Mouse (Mus musculus) myocyte (in vitro differentiated cells): ENCODE measurements around the gene Ap5b1. TPM values are rescaled to one million over a fixed set of nuclear protein-coding genes. Genes with fewer than 3 reads are reported as not detected.

Source experiments
- H3K27me3 ChIP-seq: one replicate; pipeline ENCODE4 v1.6.1; 2011; ENCODE audit not compliant: control insufficient read depth, insufficient read depth, insufficient read length
- H3K36me3 ChIP-seq: one replicate; pipeline ENCODE4 v1.6.1; 2011; ENCODE audit not compliant: control insufficient read depth, insufficient read depth
- H3K4me2 ChIP-seq: one replicate; pipeline ENCODE4 v1.6.1; 2011; ENCODE audit warnings: low read depth, control low read depth
- H3K4me3 ChIP-seq: one replicate; pipeline ENCODE4 v1.5.1; 2011; ENCODE audit warnings: mild to moderate bottlenecking, control low read depth, moderate library complexity
- H3K79me2 ChIP-seq: one replicate; pipeline ENCODE4 v1.6.1; 2011; ENCODE audit not compliant: control insufficient read depth, insufficient read depth
- H3ac ChIP-seq: one replicate; pipeline ENCODE4 v1.6.1; 2011; ENCODE audit not compliant: control insufficient read depth, insufficient read length
- CEBPB ChIP-seq: IDR thresholded peaks from 2 replicates; pipeline ENCODE4 v1.6.1; 2011; ENCODE audit warnings: mild to moderate bottlenecking, moderate library complexity; ENCODE audit not compliant: poor library complexity, insufficient read depth, severe bottlenecking
- E2F4 ChIP-seq: IDR thresholded peaks from one replicate; pipeline ENCODE4 v1.6.1; 2011; ENCODE audit warnings: mild to moderate bottlenecking, control low read depth, moderate library complexity; ENCODE audit not compliant: insufficient read depth
- MAX ChIP-seq: IDR thresholded peaks from one replicate; pipeline ENCODE4 v1.6.1; 2011; ENCODE audit warnings: low read depth, mild to moderate bottlenecking, control low read depth
- MYOD1 ChIP-seq, 3 experiments: IDR thresholded peaks; one replicate each; pipeline ENCODE4 v1.6.1; 2011; ENCODE audit warnings: control low read depth in 2 of 3, low read depth in 2 of 3, mild to moderate bottlenecking in 2 of 3, moderate library complexity in 1 of 3; ENCODE audit not compliant: insufficient read length in 2 of 3, control insufficient read depth in 1 of 3
- MYOG ChIP-seq, 3 experiments: IDR thresholded peaks; one replicate each; pipeline ENCODE4 v1.6.1; 2011; ENCODE audit warnings: control low read depth in 2 of 3, low read depth in 2 of 3, mild to moderate bottlenecking in 2 of 3; ENCODE audit not compliant: insufficient read length in 2 of 3, control insufficient read depth in 1 of 3, insufficient read depth in 1 of 3
- POLR2A ChIP-seq: IDR thresholded peaks from one replicate; pipeline ENCODE4 v1.6.1; 2011; ENCODE audit warnings: low read depth, mild to moderate bottlenecking, control low read depth, moderate library complexity; ENCODE audit not compliant: insufficient read length
- POLR2AphosphoS2 ChIP-seq: IDR thresholded peaks from one replicate; pipeline ENCODE4 v1.6.1; 2011; ENCODE audit warnings: low read depth, control low read depth; ENCODE audit not compliant: insufficient read length
- REST ChIP-seq: IDR thresholded peaks from one replicate; pipeline ENCODE4 v1.6.1; 2011; ENCODE audit warnings: mild to moderate bottlenecking, control low read depth, moderate library complexity; ENCODE audit not compliant: insufficient read depth, insufficient read length
- SRF ChIP-seq: IDR thresholded peaks from one replicate; pipeline ENCODE4 v1.6.1; 2011; ENCODE audit warnings: low read depth; ENCODE audit not compliant: control insufficient read depth, insufficient read length
- TCF12 ChIP-seq: IDR thresholded peaks from one replicate; pipeline ENCODE4 v1.6.1; 2011; ENCODE audit warnings: mild to moderate bottlenecking, control low read depth; ENCODE audit not compliant: poor library complexity, insufficient read depth, severe bottlenecking
- TCF3 ChIP-seq: IDR thresholded peaks from one replicate; pipeline ENCODE4 v1.6.1; 2011; ENCODE audit warnings: low read depth, control low read depth; ENCODE audit not compliant: insufficient read length
- USF1 ChIP-seq: IDR thresholded peaks from one replicate; pipeline ENCODE4 v1.6.1; 2011; ENCODE audit warnings: low read depth, mild to moderate bottlenecking, control low read depth, moderate library complexity
- polyA plus RNA-seq: library from polyadenylated mRNA; unstranded; fragments of >200 nt; fragmentation: generic; extraction: Trizol; gene quantifications from one replicate; pipeline ENCODE4 v1.2.1, GENCODE M21; 2012; ENCODE audit warnings: missing spikeins

The Ap5b1 gene
- polyA plus RNA-seq: 3.2 TPM

- peak within 1 kb of the TSS; percentile 26 for H3ac ChIP-seq
- H3K4me3 ChIP-seq: peak within 1 kb of the TSS; percentile 38
- TF ChIP-seq MAX (no peak), POLR2A (peak; percentile 89), SRF (peak; percentile 35), USF1 (no peak), POLR2AphosphoS2 (peak; percentile 69), TCF12 (no peak), TCF3 (no peak), REST (no peak), MYOD1 (IDR thresholded peaks at IDR 0.05; ENCODE audit: control insufficient read depth in 1 of 3, insufficient read length in 2 of 3, low read depth in 2 of 3) (peak in 1 of 3 experiments; percentile 59), CEBPB (no peak), E2F4 (no peak), MYOG (IDR thresholded peaks at IDR 0.05; ENCODE audit: control insufficient read depth in 1 of 3, insufficient read depth in 1 of 3, insufficient read length in 2 of 3, low read depth in 2 of 3) (peak in 2 of 3 experiments; percentile 24 to 72)
- no peaks in the 10 kb centered on the region for H3K79me2 ChIP-seq
- peak within 1 kb of the TSS; percentile 99 for H3K4me2 ChIP-seq
- no peaks in the 10 kb centered on the region for H3K36me3 ChIP-seq
- no peaks in the 10 kb centered on the region for H3K27me3 ChIP-seq
Measured at GRCm38 (mm10) chr19:5567534-5568469, at the start of gene Ap5b1. Ap5b1 (plus strand) TSS chr19:5568025.

- TF ChIP-seq TCF3 (no peak), POLR2A (no peak), USF1 (no peak), MAX (no peak), MYOG (IDR thresholded peaks at IDR 0.05; ENCODE audit: control insufficient read depth in 1 of 3, insufficient read depth in 1 of 3, insufficient read length in 2 of 3, low read depth in 2 of 3) (no peak), TCF12 (no peak), MYOD1 (IDR thresholded peaks at IDR 0.05; ENCODE audit: control insufficient read depth in 1 of 3, insufficient read length in 2 of 3, low read depth in 2 of 3) (no peak), POLR2AphosphoS2 (no peak), REST (no peak), SRF (no peak), CEBPB (no peak), E2F4 (no peak)
Measured at GRCm38 (mm10) chr19:5518721-5519120, 49.1 kb upstream of the Ap5b1 start.

GRCm38 (mm10) chr19:5525204-5525603 is 42.6 kb upstream of the Ap5b1 start:
- Histone ChIP-seq H3K4me3 (no peak overlapping the region), H3ac (no peak overlapping the region), H3K4me2 (no peak overlapping the region)

More at GRCm38 (mm10) chr19:5518721-5519120, 49.1 kb upstream of the Ap5b1 start:
- H3K4me3 ChIP-seq: no peak overlapping the region
- no peak overlapping the region for H3K4me2 ChIP-seq
- H3K27me3 ChIP-seq: no peaks in the 10 kb centered on the region
- H3K79me2 ChIP-seq: no peaks in the 10 kb centered on the region
- no peak overlapping the region for H3ac ChIP-seq
- no peaks in the 10 kb centered on the region for H3K36me3 ChIP-seq

GRCm38 (mm10) chr19:5529325-5530137 is 38.3 kb upstream of the Ap5b1 start:
- no peaks in the 10 kb centered on the region for H3K27me3 ChIP-seq
- H3K36me3 ChIP-seq: no peaks in the 10 kb centered on the region
- no peak overlapping the region for H3ac ChIP-seq
- H3K4me2 ChIP-seq: peak overlapping the region; percentile 85
- peak overlapping the region; percentile 12 for H3K4me3 ChIP-seq
- no peaks in the 10 kb centered on the region for H3K79me2 ChIP-seq
- TF ChIP-seq MYOD1 (IDR thresholded peaks at IDR 0.05; ENCODE audit: control insufficient read depth in 1 of 3, insufficient read length in 2 of 3, low read depth in 2 of 3) (peak in 2 of 3 experiments; percentile 54 to 66), POLR2AphosphoS2 (no peak), MYOG (IDR thresholded peaks at IDR 0.05; ENCODE audit: control insufficient read depth in 1 of 3, insufficient read depth in 1 of 3, insufficient read length in 2 of 3, low read depth in 2 of 3) (peak in 2 of 3 experiments; percentile 32 to 57), REST (no peak), TCF12 (no peak)

More at GRCm38 (mm10) chr19:5525204-5525603, 42.6 kb upstream of the Ap5b1 start:
- TF ChIP-seq TCF3 (no peak), TCF12 (no peak), MAX (no peak), E2F4 (no peak), REST (no peak), MYOG (IDR thresholded peaks at IDR 0.05; ENCODE audit: control insufficient read depth in 1 of 3, insufficient read depth in 1 of 3, insufficient read length in 2 of 3, low read depth in 2 of 3) (peak in 1 of 3 experiments; percentile 44), USF1 (no peak), CEBPB (no peak), MYOD1 (IDR thresholded peaks at IDR 0.05; ENCODE audit: control insufficient read depth in 1 of 3, insufficient read length in 2 of 3, low read depth in 2 of 3) (peak in 1 of 3 experiments; percentile 53), SRF (no peak)
- Histone ChIP-seq H3K27me3 (no peaks in the 10 kb centered on the region), H3K79me2 (no peaks in the 10 kb centered on the region), H3K36me3 (no peaks in the 10 kb centered on the region)
